Mouse (Mus musculus): ENCODE data around the gene Epyc. TPM values are rescaled to one million over a fixed set of nuclear protein-coding genes. Genes with fewer than 3 reads are reported as not detected.

The Epyc gene
- polyA plus RNA-seq (2015; fragmentation: Nextera tagmentation; extraction: Ambion mirVana) = 0.08 TPM in 1 of 2 replicates, not detected in the other

DNA sequence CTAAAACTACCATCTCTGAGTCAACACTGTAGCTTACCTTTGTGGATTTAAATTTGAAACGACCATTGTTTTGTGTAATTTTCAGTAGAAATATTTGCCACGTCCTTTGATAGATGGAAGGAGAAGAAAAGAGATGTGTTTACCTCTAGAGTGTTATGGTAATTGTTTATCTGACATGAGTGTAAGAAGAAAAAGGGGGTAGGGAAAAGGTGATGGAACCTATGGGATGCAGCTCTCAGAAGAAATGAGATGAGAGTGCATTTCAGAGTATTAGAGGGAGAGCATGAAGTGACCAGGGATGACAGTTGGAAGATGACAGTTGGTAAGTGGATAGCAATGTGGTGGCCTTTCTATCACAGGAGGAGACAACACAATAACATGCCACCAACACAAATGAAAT lies at the start of gene Epyc:
Epyc (plus strand) TSS at position 301 of the 400 bp plus-strand sequence.
- no peak within 1 kb of the TSS for H3K4me2 ChIP-seq (ENCODE audit: low read length)
- no peaks in the 10 kb centered on the region for H3K9me3 ChIP-seq (replicated peaks; ENCODE audit: low read length)
- ATAC-seq (replicated peaks; ENCODE audit: low FRiP score, low read depth) = no peak
- H3K4me1 ChIP-seq (replicated peaks; ENCODE audit: insufficient read depth, low read length) = no peaks in the 10 kb centered on the region
- no peak for TF ChIP-seq CTCF (IDR thresholded peaks at IDR 0.05; ENCODE audit: low read depth)
- H3K9ac ChIP-seq (ENCODE audit: low read depth, low read length) = no peak within 1 kb of the TSS
- no peaks in the 10 kb centered on the region for H3K27me3 ChIP-seq (ENCODE audit: insufficient read depth, low read length)
- H3K27ac ChIP-seq = no peak within 1 kb of the TSS
- 90% methylated on average over 2 of the region's 2 CpGs for WGBS
- DNase-seq (ENCODE audit: low spot score) = no peak
- no peak within 1 kb of the TSS for H3K4me3 ChIP-seq (replicated peaks; ENCODE audit: low read depth, low read length)
- no peaks in the 10 kb centered on the region for H3K36me3 ChIP-seq (ENCODE audit: insufficient read depth, low read length)

DNA sequence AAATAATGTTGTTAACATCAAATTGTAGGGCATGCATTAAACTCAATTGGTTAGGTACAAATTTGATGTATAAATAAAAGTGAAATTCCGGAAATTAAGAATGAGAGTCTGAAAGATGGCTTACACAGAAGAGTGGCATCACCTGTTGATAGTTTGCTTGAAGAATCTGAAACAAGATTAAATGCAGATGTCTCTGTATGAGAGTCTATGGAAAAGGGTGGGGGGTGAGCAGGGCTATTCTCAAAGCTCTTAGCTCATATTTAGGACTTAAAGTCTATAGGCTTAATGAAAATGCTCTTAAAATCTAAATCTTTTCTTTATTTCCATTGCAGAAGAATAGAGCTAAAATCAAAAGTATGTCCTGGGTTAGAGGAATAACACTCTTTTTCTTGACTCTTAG lies 48.2 kb upstream of the Epyc start:
- WGBS = 85% methylated on average over 1 of the region's 1 CpGs
- Histone ChIP-seq H3K36me3 (ENCODE audit: insufficient read depth, low read length) (no peaks in the 10 kb centered on the region), H3K27me3 (ENCODE audit: insufficient read depth, low read length) (no peaks in the 10 kb centered on the region), H3K4me1 (replicated peaks; ENCODE audit: insufficient read depth, low read length) (no peaks in the 10 kb centered on the region), H3K4me2 (ENCODE audit: low read length) (no peak overlapping the region), H3K27ac (no peak overlapping the region), H3K9me3 (replicated peaks; ENCODE audit: low read length) (no peaks in the 10 kb centered on the region), H3K9ac (ENCODE audit: low read depth, low read length) (no peak overlapping the region), H3K4me3 (replicated peaks; ENCODE audit: low read depth, low read length) (no peak overlapping the region)
- ATAC-seq (replicated peaks; ENCODE audit: low FRiP score, low read depth) (no peak), DNase-seq (ENCODE audit: low spot score) (no peak)
- TF ChIP-seq CTCF (IDR thresholded peaks at IDR 0.05; ENCODE audit: low read depth) = no peak

DNA sequence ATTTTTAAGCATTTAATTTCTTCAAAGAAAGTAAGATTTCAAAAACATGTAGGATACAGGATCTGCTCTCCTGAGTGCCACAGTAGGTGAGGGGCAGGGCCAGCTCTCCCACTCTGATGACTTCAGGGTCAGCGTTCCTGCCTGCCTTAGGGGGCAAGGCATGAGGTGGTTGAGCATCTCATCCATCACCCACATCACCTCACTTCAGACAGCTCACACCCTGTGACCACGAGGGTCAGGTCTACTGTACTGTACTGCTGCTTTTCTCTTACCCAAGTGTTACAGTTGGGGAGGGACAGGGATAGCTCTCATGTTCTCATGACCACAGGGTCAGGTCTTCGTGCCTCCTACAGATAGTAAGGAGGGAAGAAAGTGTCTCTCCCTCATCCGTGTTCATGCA lies 42.1 kb upstream of the Epyc start:
- no peak for TF ChIP-seq CTCF (IDR thresholded peaks at IDR 0.05; ENCODE audit: low read depth)
- Histone ChIP-seq H3K36me3 (ENCODE audit: insufficient read depth, low read length) (no peaks in the 10 kb centered on the region), H3K9ac (ENCODE audit: low read depth, low read length) (no peak overlapping the region), H3K9me3 (replicated peaks; ENCODE audit: low read length) (no peaks in the 10 kb centered on the region), H3K4me1 (replicated peaks; ENCODE audit: insufficient read depth, low read length) (no peaks in the 10 kb centered on the region), H3K4me3 (replicated peaks; ENCODE audit: low read depth, low read length) (no peak overlapping the region), H3K4me2 (ENCODE audit: low read length) (no peak overlapping the region), H3K27ac (no peak overlapping the region), H3K27me3 (ENCODE audit: insufficient read depth, low read length) (no peaks in the 10 kb centered on the region)
- ATAC-seq (replicated peaks; ENCODE audit: low FRiP score, low read depth) (peak; percentile 54; the same call in 1 of the 2 replicates), DNase-seq (ENCODE audit: low spot score) (no peak)
- 43% methylated on average over 4 of the region's 4 CpGs for WGBS

DNA sequence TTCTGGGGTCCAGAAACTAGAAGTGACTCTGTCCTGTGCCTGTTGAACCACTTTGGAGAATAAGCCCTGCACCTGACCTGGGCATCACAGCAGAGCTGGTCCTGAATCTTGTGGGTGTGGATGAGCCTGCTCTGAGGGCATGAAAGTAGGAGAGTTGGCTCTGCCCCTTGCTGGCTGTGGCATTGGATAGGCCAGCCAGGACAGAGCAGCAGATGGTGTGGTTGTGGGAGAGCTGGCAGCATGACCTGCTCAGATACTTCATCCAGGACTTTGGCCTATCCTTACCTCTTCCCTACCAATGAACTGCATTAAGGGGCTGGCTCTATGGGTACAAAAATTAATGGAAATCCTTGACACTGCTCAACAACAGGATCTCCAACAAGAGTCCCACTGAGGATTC lies 40.6 kb upstream of the Epyc start:
- Histone ChIP-seq H3K4me1 (replicated peaks; ENCODE audit: insufficient read depth, low read length) (no peaks in the 10 kb centered on the region), H3K27ac (no peak overlapping the region), H3K9me3 (replicated peaks; ENCODE audit: low read length) (no peaks in the 10 kb centered on the region), H3K27me3 (ENCODE audit: insufficient read depth, low read length) (no peaks in the 10 kb centered on the region), H3K4me2 (ENCODE audit: low read length) (no peak overlapping the region), H3K4me3 (replicated peaks; ENCODE audit: low read depth, low read length) (no peak overlapping the region), H3K36me3 (ENCODE audit: insufficient read depth, low read length) (no peaks in the 10 kb centered on the region), H3K9ac (ENCODE audit: low read depth, low read length) (no peak overlapping the region)
- ATAC-seq (replicated peaks; ENCODE audit: low FRiP score, low read depth) (no peak), DNase-seq (ENCODE audit: low spot score) (no peak)
- no peak for TF ChIP-seq CTCF (IDR thresholded peaks at IDR 0.05; ENCODE audit: low read depth)

DNA sequence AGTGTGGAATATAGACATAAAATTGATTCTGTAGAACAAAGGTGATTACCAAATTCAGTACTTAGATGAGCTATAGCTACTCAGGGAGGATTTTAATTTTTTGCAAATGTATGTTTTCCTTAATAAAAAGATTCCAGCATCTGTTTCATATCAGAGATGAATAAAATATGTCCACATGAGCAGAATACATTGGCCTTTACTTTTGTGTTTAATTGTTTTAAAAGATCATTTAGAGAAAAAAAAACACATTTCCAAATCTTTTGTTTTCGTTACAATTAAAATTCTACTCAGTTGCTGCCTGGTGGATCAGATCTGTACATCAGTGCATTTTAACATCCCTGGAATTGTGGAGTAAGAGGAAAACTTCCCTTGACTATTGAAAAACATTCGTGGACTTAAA lies 37.3 kb upstream of the Epyc start, which contains the start of gene Kera:
Kera (plus strand) TSS at position 301 of the 400 bp plus-strand sequence.
- Histone ChIP-seq H3K4me3 (replicated peaks; ENCODE audit: low read depth, low read length) (no peak within 1 kb of the TSS), H3K27me3 (ENCODE audit: insufficient read depth, low read length) (no peaks in the 10 kb centered on the region), H3K9ac (ENCODE audit: low read depth, low read length) (no peak within 1 kb of the TSS), H3K9me3 (replicated peaks; ENCODE audit: low read length) (no peaks in the 10 kb centered on the region), H3K4me2 (ENCODE audit: low read length) (no peak within 1 kb of the TSS), H3K4me1 (replicated peaks; ENCODE audit: insufficient read depth, low read length) (no peaks in the 10 kb centered on the region), H3K36me3 (ENCODE audit: insufficient read depth, low read length) (no peaks in the 10 kb centered on the region), H3K27ac (no peak within 1 kb of the TSS)
- TF ChIP-seq CTCF (IDR thresholded peaks at IDR 0.05; ENCODE audit: low read depth) = no peak
- ATAC-seq (replicated peaks; ENCODE audit: low FRiP score, low read depth) (no peak), DNase-seq (ENCODE audit: low spot score) (no peak)
- 70% methylated on average over 2 of the region's 2 CpGs for WGBS

DNA sequence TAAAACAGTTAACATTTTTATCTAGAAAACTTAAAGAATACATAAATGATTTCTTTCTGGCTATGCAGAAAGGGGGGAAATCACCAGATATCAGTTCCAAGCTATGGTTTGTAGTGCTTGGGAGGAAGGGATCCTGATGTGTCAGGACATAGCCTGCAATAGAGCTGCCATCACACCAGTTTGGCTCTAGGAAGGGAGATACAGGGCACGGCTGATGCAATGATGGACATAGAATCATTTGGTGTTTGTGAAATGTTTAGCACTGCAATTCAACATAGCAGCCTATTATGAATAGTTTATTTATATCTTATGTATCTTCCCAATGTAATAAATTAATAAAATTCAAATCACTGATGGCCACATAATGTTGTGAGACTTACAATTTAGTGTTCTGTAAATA lies 21.5 kb upstream of the Epyc start:
- H3K36me3 ChIP-seq (ENCODE audit: insufficient read depth, low read length) = no peaks in the 10 kb centered on the region
- TF ChIP-seq CTCF (IDR thresholded peaks at IDR 0.05; ENCODE audit: low read depth) = no peak
- ATAC-seq (replicated peaks; ENCODE audit: low FRiP score, low read depth) (no peak), DNase-seq (ENCODE audit: low spot score) (no peak)
- no peak overlapping the region for H3K4me2 ChIP-seq (ENCODE audit: low read length)
- H3K4me3 ChIP-seq (replicated peaks; ENCODE audit: low read depth, low read length) = no peak overlapping the region
- 83% methylated on average over 1 of the region's 1 CpGs for WGBS
- no peak overlapping the region for H3K9ac ChIP-seq (ENCODE audit: low read depth, low read length)
- H3K27ac ChIP-seq = no peak overlapping the region
- H3K4me1 ChIP-seq (replicated peaks; ENCODE audit: insufficient read depth, low read length) = no peaks in the 10 kb centered on the region
- H3K9me3 ChIP-seq (replicated peaks; ENCODE audit: low read length) = no peaks in the 10 kb centered on the region
- H3K27me3 ChIP-seq (ENCODE audit: insufficient read depth, low read length) = no peaks in the 10 kb centered on the region

DNA sequence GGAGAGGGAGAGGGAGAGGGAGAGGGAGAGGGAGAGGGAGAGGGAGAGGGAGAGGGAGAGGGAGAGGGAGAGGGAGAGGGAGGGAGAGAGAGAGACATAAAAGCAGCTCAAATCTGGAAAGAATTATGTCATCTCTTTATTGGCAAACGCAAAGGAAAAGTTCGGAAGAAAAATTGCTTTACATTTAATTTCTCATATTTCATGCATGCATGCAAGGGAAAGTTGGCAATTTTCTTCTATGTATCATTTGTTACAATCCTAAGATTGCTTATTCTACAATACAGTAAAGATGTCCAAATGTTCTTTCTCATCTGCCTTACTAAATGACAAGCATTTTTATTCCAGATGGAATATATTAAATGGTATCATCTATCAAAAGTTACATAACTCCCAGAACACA lies 19.5 kb upstream of the Epyc start:
- Histone ChIP-seq H3K9ac (ENCODE audit: low read depth, low read length) (no peak overlapping the region), H3K9me3 (replicated peaks; ENCODE audit: low read length) (no peaks in the 10 kb centered on the region), H3K27ac (no peak overlapping the region), H3K27me3 (ENCODE audit: insufficient read depth, low read length) (no peaks in the 10 kb centered on the region), H3K4me3 (replicated peaks; ENCODE audit: low read depth, low read length) (no peak overlapping the region), H3K4me1 (replicated peaks; ENCODE audit: insufficient read depth, low read length) (no peaks in the 10 kb centered on the region), H3K4me2 (ENCODE audit: low read length) (no peak overlapping the region), H3K36me3 (ENCODE audit: insufficient read depth, low read length) (no peaks in the 10 kb centered on the region)
- ATAC-seq (replicated peaks; ENCODE audit: low FRiP score, low read depth) = no peak
- DNase-seq (ENCODE audit: low spot score) = peak; percentile 45
- 57% methylated on average over 2 of the region's 2 CpGs for whole genome bisulfite sequencing
- no peak for TF ChIP-seq CTCF (IDR thresholded peaks at IDR 0.05; ENCODE audit: low read depth)
